Mouse (Mus musculus): Measurements from ENCODE around the gene Ccdc69. TPM values are rescaled to one million over a fixed set of nuclear protein-coding genes. Genes with fewer than 3 reads are reported as not detected.
"Not testable (repeated sequence)": the region's sequence is repeated elsewhere in the genome, so short reads cannot be mapped to it uniquely, and the experiment has no call there.

The Ccdc69 gene
- 0.37 and 0.41 TPM in 2 replicates for polyA plus RNA-seq (2014; fragmentation: Nextera tagmentation; extraction: Ambion mirVana)

- DNase-seq (ENCODE audit: low spot score, missing footprints) (peak; percentile 91), ATAC-seq (ENCODE audit: low FRiP score) (peak; percentile 44; the same call in 1 of the 2 replicates)
- Histone ChIP-seq H3K9me3 (ENCODE audit: control insufficient read depth, low read length) (no peaks in the 10 kb centered on the region; the same call in 1 of the 2 replicates), H3K27ac (ENCODE audit: low read depth, low read length) (no peak within 1 kb of the TSS), H3K4me1 (ENCODE audit: control insufficient read depth, insufficient read depth, low read length) (peaks cover 5% of the 10 kb centered on the region), H3K4me3 (ENCODE audit: low read depth, low read length) (peak within 1 kb of the TSS; percentile 42), H3K4me2 (peak within 1 kb of the TSS; percentile 86), H3K27me3 (ENCODE audit: control insufficient read depth, insufficient read depth, low read length) (peaks cover 18% of the 10 kb centered on the region), H3K9ac (ENCODE audit: low read length) (peak within 1 kb of the TSS; percentile 56), H3K36me3 (ENCODE audit: control insufficient read depth, insufficient read depth, low read length) (no peaks in the 10 kb centered on the region)
- under 1% methylated on average over 49 of the region's 50 CpGs for WGBS
These were observed at the start of gene Ccdc69 for GRCm38 (mm10) chr11:55077331-55078231. Ccdc69 (minus strand) TSS chr11:55078131.

GRCm38 (mm10) chr11:55126663-55127062 is 48.7 kb upstream of the Ccdc69 start:
- WGBS: 87% methylated on average over 3 of the region's 3 CpGs
- Histone ChIP-seq H3K9ac (ENCODE audit: low read length) (no peak overlapping the region), H3K4me1 (ENCODE audit: control insufficient read depth, insufficient read depth, low read length) (no peaks in the 10 kb centered on the region), H3K27ac (ENCODE audit: low read depth, low read length) (no peak overlapping the region), H3K27me3 (ENCODE audit: control insufficient read depth, insufficient read depth, low read length) (no peaks in the 10 kb centered on the region), H3K9me3 (ENCODE audit: control insufficient read depth, low read length) (no peaks in the 10 kb centered on the region), H3K36me3 (ENCODE audit: control insufficient read depth, insufficient read depth, low read length) (no peaks in the 10 kb centered on the region), H3K4me2 (no peak overlapping the region), H3K4me3 (ENCODE audit: low read depth, low read length) (no peak overlapping the region)
- ATAC-seq (ENCODE audit: low FRiP score) (no peak), DNase-seq (ENCODE audit: low spot score, missing footprints) (no peak)

- H3K4me1 ChIP-seq (ENCODE audit: control insufficient read depth, insufficient read depth, low read length): no peaks in the 10 kb centered on the region
- H3K9ac ChIP-seq (ENCODE audit: low read length): no peak overlapping the region
- DNase-seq (ENCODE audit: low spot score, missing footprints) (no peak), ATAC-seq (ENCODE audit: low FRiP score) (no peak)
- no peak overlapping the region for H3K27ac ChIP-seq (ENCODE audit: low read depth, low read length)
- H3K36me3 ChIP-seq (ENCODE audit: control insufficient read depth, insufficient read depth, low read length): no peaks in the 10 kb centered on the region
- WGBS: 93% methylated on average over 1 of the region's 1 CpGs
- H3K9me3 ChIP-seq (ENCODE audit: control insufficient read depth, low read length): no peaks in the 10 kb centered on the region
- no peak overlapping the region for H3K4me2 ChIP-seq
- H3K27me3 ChIP-seq (ENCODE audit: control insufficient read depth, insufficient read depth, low read length): no peaks in the 10 kb centered on the region
- no peak overlapping the region for H3K4me3 ChIP-seq (ENCODE audit: low read depth, low read length)
These were observed 43.5 kb upstream of the Ccdc69 start for GRCm38 (mm10) chr11:55121430-55121829.

- Histone ChIP-seq H3K4me2 (no peak overlapping the region), H3K9me3 (ENCODE audit: control insufficient read depth, low read length) (no peaks in the 10 kb centered on the region), H3K4me3 (ENCODE audit: low read depth, low read length) (no peak overlapping the region), H3K36me3 (ENCODE audit: control insufficient read depth, insufficient read depth, low read length) (no peaks in the 10 kb centered on the region), H3K27ac (ENCODE audit: low read depth, low read length) (no peak overlapping the region), H3K27me3 (ENCODE audit: control insufficient read depth, insufficient read depth, low read length) (no peaks in the 10 kb centered on the region), H3K4me1 (ENCODE audit: control insufficient read depth, insufficient read depth, low read length) (no peaks in the 10 kb centered on the region), H3K9ac (ENCODE audit: low read length) (no peak overlapping the region)
- DNase-seq (ENCODE audit: low spot score, missing footprints) (no peak), ATAC-seq (ENCODE audit: low FRiP score) (no peak)
- WGBS: 86% methylated on average over 8 of the region's 8 CpGs
These were observed 42.9 kb upstream of the Ccdc69 start for GRCm38 (mm10) chr11:55120821-55121271.

GRCm38 (mm10) chr11:55120279-55120678 is 42.3 kb upstream of the Ccdc69 start:
- Histone ChIP-seq H3K9ac (ENCODE audit: low read length) (no peak overlapping the region), H3K9me3 (ENCODE audit: control insufficient read depth, low read length) (no peaks in the 10 kb centered on the region), H3K4me1 (ENCODE audit: control insufficient read depth, insufficient read depth, low read length) (no peaks in the 10 kb centered on the region), H3K27ac (ENCODE audit: low read depth, low read length) (no peak overlapping the region), H3K36me3 (ENCODE audit: control insufficient read depth, insufficient read depth, low read length) (no peaks in the 10 kb centered on the region), H3K4me2 (no peak overlapping the region), H3K27me3 (ENCODE audit: control insufficient read depth, insufficient read depth, low read length) (no peaks in the 10 kb centered on the region), H3K4me3 (ENCODE audit: low read depth, low read length) (no peak overlapping the region)
- no peak for DNase-seq (ENCODE audit: low spot score, missing footprints)
- no peak for ATAC-seq (ENCODE audit: low FRiP score)

GRCm38 (mm10) chr11:55117031-55117430 is 39.1 kb upstream of the Ccdc69 start:
- no peaks in the 10 kb centered on the region for H3K27me3 ChIP-seq (ENCODE audit: control insufficient read depth, insufficient read depth, low read length)
- no peak overlapping the region for H3K9ac ChIP-seq (ENCODE audit: low read length)
- ATAC-seq (ENCODE audit: low FRiP score) (no peak), DNase-seq (ENCODE audit: low spot score, missing footprints) (no peak)
- no peak overlapping the region for H3K27ac ChIP-seq (ENCODE audit: low read depth, low read length)
- no peaks in the 10 kb centered on the region for H3K9me3 ChIP-seq (ENCODE audit: control insufficient read depth, low read length)
- no peak overlapping the region for H3K4me2 ChIP-seq
- 89% methylated on average over 2 of the region's 2 CpGs for WGBS
- no peak overlapping the region for H3K4me3 ChIP-seq (ENCODE audit: low read depth, low read length)
- H3K4me1 ChIP-seq (ENCODE audit: control insufficient read depth, insufficient read depth, low read length): no peaks in the 10 kb centered on the region
- H3K36me3 ChIP-seq (ENCODE audit: control insufficient read depth, insufficient read depth, low read length): no peaks in the 10 kb centered on the region

- H3K4me1 ChIP-seq (ENCODE audit: control insufficient read depth, insufficient read depth, low read length): no peaks in the 10 kb centered on the region
- ATAC-seq (ENCODE audit: low FRiP score): no peak
- WGBS: 94% methylated on average over 3 of the region's 3 CpGs
- no peak for DNase-seq (ENCODE audit: low spot score, missing footprints)
- no peaks in the 10 kb centered on the region for H3K9me3 ChIP-seq (ENCODE audit: control insufficient read depth, low read length)
- H3K27me3 ChIP-seq (ENCODE audit: control insufficient read depth, insufficient read depth, low read length): no peaks in the 10 kb centered on the region
- H3K36me3 ChIP-seq (ENCODE audit: control insufficient read depth, insufficient read depth, low read length): no peaks in the 10 kb centered on the region
- H3K9ac ChIP-seq (ENCODE audit: low read length): no peak overlapping the region
- no peak overlapping the region for H3K27ac ChIP-seq (ENCODE audit: low read depth, low read length)
- H3K4me2 ChIP-seq: no peak overlapping the region
- H3K4me3 ChIP-seq (ENCODE audit: low read depth, low read length): no peak overlapping the region
These were observed 38.1 kb upstream of the Ccdc69 start for GRCm38 (mm10) chr11:55116004-55116403.

GRCm38 (mm10) chr11:55114291-55114690 is 36.4 kb upstream of the Ccdc69 start:
- no peaks in the 10 kb centered on the region for H3K27me3 ChIP-seq (ENCODE audit: control insufficient read depth, insufficient read depth, low read length)
- H3K36me3 ChIP-seq (ENCODE audit: control insufficient read depth, insufficient read depth, low read length): no peaks in the 10 kb centered on the region
- no peak overlapping the region for H3K27ac ChIP-seq (ENCODE audit: low read depth, low read length)
- H3K9me3 ChIP-seq (ENCODE audit: control insufficient read depth, low read length): no peaks in the 10 kb centered on the region
- no peak for ATAC-seq (ENCODE audit: low FRiP score)
- no peak for DNase-seq (ENCODE audit: low spot score, missing footprints)
- H3K9ac ChIP-seq (ENCODE audit: low read length): no peak overlapping the region
- H3K4me1 ChIP-seq (ENCODE audit: control insufficient read depth, insufficient read depth, low read length): no peaks in the 10 kb centered on the region
- WGBS: 70% methylated on average over 2 of the region's 2 CpGs
- no peak overlapping the region for H3K4me2 ChIP-seq
- H3K4me3 ChIP-seq (ENCODE audit: low read depth, low read length): no peak overlapping the region

GRCm38 (mm10) chr11:55113861-55114250 is 35.9 kb upstream of the Ccdc69 start:
- not testable (repeated sequence) for H3K27ac ChIP-seq (ENCODE audit: low read depth, low read length); H3K4me3 ChIP-seq (ENCODE audit: low read depth, low read length); DNase-seq (ENCODE audit: low spot score, missing footprints); H3K36me3 ChIP-seq (ENCODE audit: control insufficient read depth, insufficient read depth, low read length); ATAC-seq (ENCODE audit: low FRiP score); H3K9ac ChIP-seq (ENCODE audit: low read length); H3K9me3 ChIP-seq (ENCODE audit: control insufficient read depth, low read length); H3K27me3 ChIP-seq (ENCODE audit: control insufficient read depth, insufficient read depth, low read length); H3K4me2 ChIP-seq; H3K4me1 ChIP-seq (ENCODE audit: control insufficient read depth, insufficient read depth, low read length)
- WGBS: 54% methylated on average over 4 of the region's 4 CpGs

All from midbrain, embryonic 11.5 days (tissue).